Mouse (Mus musculus) thymus, postnatal 25 days (tissue): ENCODE results near the gene Insl5.

Source experiments
- DNase-seq: peaks from one replicate; pipeline ENCODE4 v3.0.0; 2022

Insl5 gene

DNA sequence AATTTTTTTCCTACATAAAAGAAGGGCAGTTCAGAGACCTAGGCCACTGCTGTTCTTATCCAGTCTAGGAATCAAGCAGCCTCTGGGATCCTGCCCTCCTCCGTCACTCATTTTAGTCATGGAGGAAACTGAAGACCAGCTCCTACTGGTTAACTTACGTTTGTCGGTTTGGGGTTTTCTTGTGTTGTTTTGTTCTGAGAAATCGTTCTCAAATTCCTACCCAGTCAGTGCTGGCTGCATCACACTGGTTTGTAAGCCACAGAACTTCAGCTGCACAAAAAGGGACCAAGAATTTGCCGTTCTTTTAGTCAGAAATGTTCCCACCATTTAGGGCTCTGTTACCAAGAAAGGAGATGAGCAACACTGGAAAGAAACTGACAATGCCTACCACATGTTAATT is 37.3 kb downstream of the Insl5 start:
- DNase-seq = peak; percentile 55

DNA sequence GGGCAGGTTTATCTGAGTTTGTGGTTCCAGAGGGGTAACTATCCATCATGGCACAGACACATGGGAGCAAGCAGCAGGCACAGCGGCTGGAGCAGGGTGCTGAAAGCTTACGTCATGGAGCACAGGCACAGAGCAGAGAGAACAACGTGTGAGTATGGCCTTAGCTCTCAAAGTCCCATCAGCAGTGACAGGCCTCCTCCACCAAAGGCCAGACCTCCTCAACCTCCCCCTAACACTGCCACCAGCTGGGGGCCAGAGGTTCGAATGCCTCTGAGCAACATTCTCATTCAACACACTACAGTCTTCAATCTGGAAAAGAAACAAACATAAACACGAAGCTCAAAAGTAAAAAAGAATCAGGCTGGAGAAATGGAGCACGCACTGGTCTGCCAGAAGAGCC is 38.1 kb downstream of the Insl5 start:
- DNase-seq = peak; percentile 61

DNA sequence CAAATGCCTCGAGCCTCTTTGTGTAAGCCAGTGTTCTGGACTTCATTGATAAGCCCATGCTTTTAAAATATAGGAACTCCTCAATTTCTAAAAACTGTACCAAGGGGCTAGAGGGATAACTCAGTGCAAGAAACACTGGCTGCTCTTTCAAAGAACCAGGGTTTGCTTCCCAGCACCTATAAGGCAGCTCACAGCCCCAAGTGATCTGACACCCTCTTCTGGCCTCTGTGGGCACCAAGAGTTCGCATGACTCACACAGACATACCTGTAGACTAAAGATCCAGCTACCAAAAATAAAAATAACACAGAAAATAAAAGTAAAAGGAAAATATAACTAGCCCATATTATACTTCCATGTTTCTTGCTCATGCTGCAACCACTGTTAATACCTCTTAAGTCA is 38.9 kb downstream of the Insl5 start:
- peak; percentile 53 for DNase-seq

DNA sequence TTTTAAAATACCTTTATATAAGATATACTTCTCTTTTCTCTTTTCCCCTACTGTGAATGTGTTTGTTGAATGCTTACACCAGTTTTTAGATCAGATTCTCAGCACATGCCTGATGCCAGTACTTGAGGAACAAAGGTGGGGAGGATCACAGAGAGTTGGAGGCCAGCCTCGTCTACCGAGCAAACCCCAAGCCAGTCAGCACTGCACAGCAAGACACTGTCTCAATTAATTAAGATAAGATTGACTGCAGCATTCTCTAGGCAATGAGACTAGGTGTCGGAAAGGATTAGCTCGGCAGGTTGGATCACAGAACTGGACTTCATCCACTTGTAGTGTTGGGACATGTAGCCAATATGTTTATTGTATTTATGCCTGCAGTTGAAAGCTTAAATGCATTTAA is 39.3 kb downstream of the Insl5 start:
- no peak for DNase-seq

DNA sequence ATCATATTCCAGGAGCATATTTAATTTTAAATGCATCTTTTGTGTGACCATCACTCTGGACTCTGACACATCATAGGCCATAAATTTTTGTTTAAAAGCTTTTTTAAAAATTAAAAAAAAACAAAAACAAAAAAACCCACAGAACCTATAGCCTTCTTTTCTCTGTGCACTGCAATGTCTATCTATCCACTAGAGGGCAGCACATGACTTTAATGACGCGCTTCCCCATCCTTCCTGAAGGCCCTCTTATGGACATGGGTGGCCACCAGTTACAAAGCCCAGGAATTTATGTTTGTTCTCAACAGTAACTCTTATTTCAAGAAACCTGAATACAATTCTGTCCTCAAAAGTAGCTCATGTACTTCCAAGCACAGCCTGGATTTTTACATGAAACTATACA is 39.7 kb downstream of the Insl5 start:
- peak; percentile 66 for DNase-seq

DNA sequence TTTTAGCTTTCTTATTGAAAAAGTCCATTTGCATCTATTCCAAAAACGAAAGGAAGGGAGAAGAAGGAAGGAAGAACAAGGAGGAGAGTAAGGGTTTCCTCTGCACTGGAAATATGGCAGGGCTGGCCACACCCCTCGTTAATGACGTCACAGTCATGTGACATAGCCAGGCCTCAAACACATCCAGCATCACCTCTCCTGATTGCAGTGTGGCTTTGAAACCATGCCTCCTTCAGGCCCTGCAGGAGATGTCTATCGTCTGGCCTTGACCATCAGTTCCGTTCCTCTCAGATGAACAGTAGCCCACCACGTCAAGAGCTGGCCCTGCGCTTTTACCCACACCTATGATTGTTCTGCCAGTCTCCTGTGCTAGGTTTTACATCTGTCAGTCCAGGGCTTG is 40.5 kb downstream of the Insl5 start:
- DNase-seq = no peak

DNA sequence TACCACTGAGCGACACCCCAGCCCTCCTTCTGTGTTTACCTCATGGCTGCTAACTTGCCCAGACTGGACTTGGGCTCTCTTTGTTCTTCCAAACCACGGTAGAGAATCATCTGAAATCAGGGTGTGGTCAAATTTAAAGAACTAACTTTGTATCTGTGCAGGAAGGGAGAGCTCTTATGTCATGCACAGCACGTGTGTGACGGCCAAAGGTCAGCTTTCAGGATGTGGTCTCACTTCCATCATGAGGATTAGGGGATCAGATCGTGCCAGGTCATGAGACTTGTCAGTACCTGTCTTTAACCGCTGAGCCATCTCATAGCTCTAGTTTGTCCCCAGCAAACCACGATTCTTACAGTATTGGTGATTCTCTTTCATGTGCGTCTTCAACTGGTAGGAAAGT is 44.9 kb downstream of the Insl5 start:
- DNase-seq = no peak

DNA sequence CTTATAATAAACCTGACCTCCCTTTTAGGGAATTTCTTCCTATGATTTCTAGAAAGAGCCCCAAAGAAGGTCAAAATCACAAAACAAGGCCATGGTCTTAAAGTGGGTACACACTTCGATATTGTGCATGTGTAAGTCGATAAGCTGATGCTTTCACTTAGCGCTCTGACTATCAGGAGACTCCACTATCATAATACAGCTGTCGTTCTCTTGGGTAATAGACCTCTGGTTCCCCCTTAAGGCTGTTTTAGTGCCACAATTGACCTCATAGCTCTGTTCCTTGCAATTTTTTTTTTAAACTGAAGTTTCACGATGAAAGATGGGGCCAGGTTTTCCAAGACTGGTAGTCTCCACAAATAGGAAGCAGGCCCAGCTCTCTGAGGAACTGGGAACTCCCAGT is 47.3 kb downstream of the Insl5 start:
- DNase-seq = no peak

DNA sequence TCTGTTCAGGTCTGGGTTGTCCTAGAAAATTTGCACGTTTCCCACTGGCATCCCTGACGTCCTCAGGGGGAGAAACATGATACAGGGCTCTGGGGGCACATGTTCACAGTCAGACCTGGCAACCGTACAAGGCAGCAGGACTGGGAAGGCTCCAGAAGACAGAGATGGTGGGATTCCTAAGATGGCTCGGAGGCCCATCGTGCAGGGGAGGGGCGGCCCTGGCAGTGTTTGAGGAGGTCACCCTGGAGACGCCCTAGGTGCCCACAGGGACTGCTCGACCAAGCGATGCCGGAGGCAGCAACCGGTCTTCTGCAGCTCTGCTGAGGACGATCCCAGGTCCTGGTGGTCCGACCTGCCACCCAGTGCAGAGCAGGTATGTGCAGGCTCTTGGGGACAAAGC is 48.2 kb downstream of the Insl5 start, which contains the start of gene Tctex1d1:
Gene Tctex1d1, plus strand, starts transcription at position 167 of the 400 bp plus-strand sequence.
- DNase-seq = no peak

DNA sequence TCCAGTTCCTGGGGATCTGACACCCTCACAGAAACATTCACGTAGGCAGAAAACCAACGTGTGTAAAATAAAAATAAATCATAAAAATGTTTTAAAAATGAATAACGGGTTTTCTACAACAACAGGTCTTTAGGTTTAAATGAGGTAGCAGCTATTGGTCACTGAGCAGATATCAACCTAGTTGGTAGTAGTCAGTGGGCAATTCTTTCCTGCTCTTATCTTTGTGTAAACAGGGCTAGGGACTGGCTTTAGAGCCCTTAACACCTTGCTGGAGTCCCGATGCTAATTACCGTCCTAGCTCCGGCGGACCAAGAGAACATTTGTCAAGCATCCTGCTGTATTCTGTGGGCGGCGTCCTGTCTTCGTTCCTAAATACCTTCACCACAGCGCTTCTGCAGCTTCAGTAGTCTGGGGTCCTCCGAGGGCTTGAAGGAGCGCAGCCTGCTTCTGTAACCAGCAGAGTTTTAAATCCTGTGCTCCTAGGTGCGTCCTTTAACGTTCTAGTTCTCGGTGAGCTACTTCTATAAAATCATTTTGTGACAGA is 48.8 kb downstream of the Insl5 start:
- DNase-seq = no peak

DNA sequence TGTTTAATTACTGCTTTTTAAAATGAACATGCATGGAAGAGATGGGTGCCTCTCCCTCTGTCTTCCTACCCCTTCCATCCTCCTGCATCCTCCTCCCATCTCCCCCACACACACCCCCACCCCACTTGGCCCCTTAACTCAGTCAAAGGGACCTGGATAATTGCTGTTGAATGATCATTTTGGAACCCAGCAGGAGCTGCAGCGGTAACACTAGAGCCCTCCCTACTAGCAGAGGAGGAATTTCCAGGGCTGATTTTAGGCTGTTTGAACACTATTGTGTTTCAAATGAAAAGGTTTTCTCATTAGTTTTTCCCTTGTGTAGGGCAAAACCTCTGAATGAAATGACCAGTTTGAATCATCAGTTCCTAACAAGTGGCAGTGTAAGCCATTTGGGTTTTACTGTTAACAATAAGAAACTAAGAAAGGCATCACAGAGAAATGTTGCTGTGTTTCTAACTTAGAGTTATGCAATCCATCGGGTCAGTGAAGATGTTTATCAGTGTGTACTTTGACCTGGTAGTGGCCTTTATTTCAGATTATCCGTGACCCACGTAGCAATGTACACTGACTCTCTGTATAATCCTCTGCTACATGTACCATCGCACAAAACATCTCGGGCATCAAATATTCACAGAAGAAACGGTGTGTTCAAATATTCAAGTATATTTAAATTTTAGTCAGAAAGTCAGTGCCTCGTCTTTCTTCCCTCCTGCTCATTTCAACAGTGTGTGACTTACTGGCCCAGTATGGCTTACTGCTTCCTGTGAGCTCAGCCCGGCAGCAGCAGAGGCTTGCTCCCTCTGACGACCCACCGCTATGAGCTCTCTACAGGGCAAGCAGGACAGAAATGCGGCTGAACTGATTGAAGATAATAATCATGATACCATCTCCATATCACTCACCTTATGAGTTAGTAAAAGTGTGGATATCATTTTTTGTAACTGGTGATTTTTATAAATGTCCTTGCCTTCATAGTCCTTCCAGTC is 50.1 kb downstream of the Insl5 start:
- no peak for DNase-seq

DNA sequence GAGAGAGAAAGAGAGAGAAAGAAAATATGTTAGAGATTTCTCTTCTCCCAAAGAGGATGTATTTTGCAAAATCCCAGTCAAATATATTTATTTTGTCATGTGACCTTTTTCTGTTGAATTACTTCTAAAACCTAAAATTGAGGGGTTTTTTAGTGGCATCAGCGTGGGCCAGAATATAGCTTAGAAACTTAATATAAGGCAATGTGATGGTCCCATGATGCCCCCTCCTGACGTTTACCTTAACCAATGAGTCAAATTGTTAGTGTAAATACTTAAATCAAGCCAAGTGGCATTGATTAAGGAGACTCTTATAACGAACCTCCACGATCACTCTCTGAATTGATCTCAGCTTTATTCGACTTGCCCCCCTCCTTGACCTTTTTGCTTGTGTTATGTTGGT is 52.5 kb downstream of the Insl5 start:
- no peak for DNase-seq

DNA sequence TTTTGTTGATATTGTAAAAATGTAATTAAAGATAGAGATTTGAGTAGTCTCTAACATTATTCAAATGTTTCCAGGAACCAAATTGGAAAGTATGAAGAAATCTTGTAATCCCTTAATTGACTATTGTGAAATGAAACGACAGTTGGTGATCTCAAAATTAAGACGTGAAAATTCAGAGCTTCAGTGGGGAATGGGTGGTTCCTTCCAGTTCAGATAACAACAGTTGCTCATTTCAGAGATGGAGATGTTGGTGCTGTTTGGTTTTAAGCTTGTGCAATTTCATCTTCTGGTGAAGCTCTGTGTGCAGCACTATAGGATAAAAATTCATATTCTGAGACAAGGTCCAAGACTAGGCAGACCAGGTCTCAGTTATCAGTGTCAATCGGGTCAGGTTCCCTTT is 54.6 kb downstream of the Insl5 start:
- no peak for DNase-seq

DNA sequence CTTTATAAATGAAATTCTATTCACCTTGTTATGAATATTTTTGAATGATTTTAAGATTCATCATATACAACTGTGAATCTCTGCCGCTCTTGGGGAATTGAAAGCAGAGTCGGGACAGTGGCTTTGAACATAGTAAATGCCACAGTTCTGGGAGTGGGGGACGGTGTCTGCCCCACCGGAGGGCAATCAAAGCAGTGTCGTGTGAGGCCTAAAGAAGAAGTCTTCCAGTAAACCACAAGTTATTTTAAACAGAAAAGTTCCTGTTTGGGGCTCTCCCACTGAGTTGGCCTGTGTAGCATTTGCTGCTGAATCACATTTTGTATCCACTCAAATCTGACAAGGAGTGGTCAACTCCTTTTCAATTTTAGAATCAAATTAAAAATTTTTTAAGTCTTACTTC is 55.5 kb downstream of the Insl5 start:
- DNase-seq = no peak

DNA sequence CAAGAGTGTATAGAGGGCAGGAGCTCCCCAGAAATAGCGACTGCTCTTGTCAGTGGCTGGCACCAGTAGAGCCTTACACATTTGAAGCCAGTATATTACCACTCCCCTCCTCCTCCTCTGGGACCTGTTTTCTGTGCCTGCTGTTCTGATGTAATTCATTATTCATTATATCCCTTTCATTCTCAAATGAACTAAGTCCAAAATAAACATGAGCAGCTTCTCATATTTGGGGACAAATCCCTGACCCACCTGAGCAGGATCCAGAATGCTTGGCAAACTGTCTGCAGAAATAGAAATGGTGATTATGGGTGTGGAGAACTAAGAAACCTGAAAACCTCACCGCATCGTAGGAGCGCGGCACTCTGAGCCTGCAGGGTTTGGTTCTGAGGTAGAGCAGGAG is 57.0 kb downstream of the Insl5 start:
- DNase-seq = no peak
